ENCODE assay signal across 14 mouse cellular contexts in genomic region chr9:41981306-41981705, GRCm38 (mm10).
A peak's percentile ranks its signal among the peaks of the same experiment; 100 is the strongest.
DNase-seq lines count a peak whose midpoint lies in the region; ATAC-seq lines count a peak whose summit lies in the region.
"Had no signal": no experiment of that assay in that cellular context is flagged by ENCODE, and none has a peak within 500 bp of the region (broad histone marks: within the 10 kb centered on the region; RNA-seq: fewer than 3 reads in every experiment).

No protein-coding gene starts in this region.

- H3K27me3 ChIP-seq in heart, embryonic 11.5 days (ENCODE audit: control insufficient read depth, insufficient read depth, low read length), result no peaks in the 10 kb centered on the region
- no peaks in the 10 kb centered on the region for H3K27me3 ChIP-seq in heart, embryonic 15.5 days
- H3K27me3 ChIP-seq: forebrain, embryonic 15.5 days; hindbrain, embryonic 15.5 days had no signal

- intact Hi-C loops in heart, postnatal 36 days (cut with DNase I), result no loop called here

- H3K4me3 ChIP-seq in heart, embryonic 11.5 days (ENCODE audit: low read depth, low read length), result no peak overlapping the region
- no peak overlapping the region for H3K4me3 ChIP-seq in heart, embryonic 15.5 days
- H3K4me3 ChIP-seq: forebrain, embryonic 15.5 days; hindbrain, embryonic 15.5 days had no signal

- WGBS in heart, embryonic 11.5 days (ENCODE audit: insufficient replicate concordance), result 69% methylated on average over 4 of the region's 4 CpGs
- WGBS in heart, embryonic 15.5 days, result 70% methylated on average over 4 of the region's 4 CpGs

- ATAC-seq in heart, embryonic 11.5 days (replicated peaks; ENCODE audit: insufficient number of reproducible peaks, low FRiP score, low TSS enrichment), result no peak
- ATAC-seq in heart, embryonic 15.5 days (replicated peaks; ENCODE audit: insufficient number of reproducible peaks, insufficient read depth, low FRiP score, low read depth), result 0 out of 2 replicates have a peak, but pooled peaks have one; percentile 25
- ATAC-seq in erythroid progenitor cell, adult 5-6 weeks (replicated peaks; ENCODE audit: low FRiP score, poor library complexity, severe bottlenecking), result no peak
- ATAC-seq: forebrain, embryonic 15.5 days had no signal

- H3K4me1 ChIP-seq in heart, embryonic 11.5 days (ENCODE audit: control insufficient read depth, insufficient read depth, low read length), result peaks cover 29% of the 10 kb centered on the region
- peaks cover 19% of the 10 kb centered on the region for H3K4me1 ChIP-seq in heart, embryonic 15.5 days (replicated peaks)

- peak overlapping the region; percentile 70 for H3K27ac ChIP-seq in heart, embryonic 11.5 days (ENCODE audit: low read depth, low read length)
- H3K27ac ChIP-seq in heart, embryonic 15.5 days, result no peak overlapping the region
- H3K27ac ChIP-seq: forebrain, embryonic 15.5 days; hindbrain, embryonic 15.5 days had no signal

- DNase-seq in heart, adult 8-10 months (ENCODE audit: low spot score), result no peak
- no peak for DNase-seq in heart, postnatal 36 days
- peak; percentile 72 for DNase-seq in R1 (ENCODE audit: low read depth, low spot score)
- DNase-seq in natural killer cell, adult 2 months (ENCODE audit: low spot score in 2 of 2), result no peak
- DNase-seq: adrenal gland, adult 2 months; adrenal gland, postnatal 25 days; gastrocnemius, postnatal 36 days; heart, adult 11 months; kidney, adult 8-10 months had no signal

- H3K9me3 ChIP-seq in heart, embryonic 11.5 days (replicated peaks; ENCODE audit: control insufficient read depth, low read length), result no peaks in the 10 kb centered on the region
- no peaks in the 10 kb centered on the region for H3K9me3 ChIP-seq in heart, embryonic 15.5 days (replicated peaks)
- H3K9me3 ChIP-seq: forebrain, embryonic 15.5 days; hindbrain, embryonic 15.5 days had no signal

- H3K9ac ChIP-seq in heart, embryonic 11.5 days (ENCODE audit: low read depth, low read length), result no peak overlapping the region
- no peak overlapping the region for H3K9ac ChIP-seq in heart, embryonic 15.5 days
- H3K9ac ChIP-seq: forebrain, embryonic 15.5 days; hindbrain, embryonic 15.5 days had no signal

- no peaks in the 10 kb centered on the region for H3K36me3 ChIP-seq in heart, embryonic 11.5 days (ENCODE audit: control insufficient read depth, insufficient read depth, low read length)
- H3K36me3 ChIP-seq in heart, embryonic 15.5 days, result no peaks in the 10 kb centered on the region

- no peak overlapping the region for H3K4me2 ChIP-seq in heart, embryonic 11.5 days
- no peak overlapping the region for H3K4me2 ChIP-seq in heart, embryonic 15.5 days
- H3K4me2 ChIP-seq: forebrain, embryonic 15.5 days; hindbrain, embryonic 15.5 days had no signal
